Mouse (Mus musculus): Measurements from ENCODE around the gene Spopl.
"Not testable (repeated sequence)": the region's sequence is repeated elsewhere in the genome, so short reads cannot be mapped to it uniquely, and the experiment has no call there.

The Spopl gene

GRCm38 (mm10) chr2:23571302-23572156, at the start of gene Spopl:
TSS of gene Spopl (minus strand) at chr2:23572106.
- peak; percentile 86 for DNase-seq

DNA sequence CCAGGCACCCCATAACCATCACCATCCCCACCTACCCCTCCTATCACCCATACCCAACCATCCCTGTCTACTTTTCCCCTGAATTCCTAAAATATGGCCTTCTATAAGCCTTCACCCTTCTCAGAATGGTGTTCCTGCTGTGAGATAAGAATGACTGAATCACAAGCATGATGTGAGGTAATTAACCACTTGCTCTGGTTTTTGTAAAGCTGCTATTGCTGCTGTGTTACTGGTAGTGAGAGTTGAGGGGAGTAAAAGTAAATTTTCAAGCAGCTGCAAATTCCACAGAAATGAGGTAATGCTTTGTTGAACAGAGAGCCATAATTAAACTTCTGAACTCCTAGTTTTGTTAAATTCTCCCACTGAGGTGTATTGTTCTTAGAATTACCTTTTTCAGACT, 48.2 kb upstream of the Spopl start:
- no peak for DNase-seq

- DNase-seq = no peak
Observed at GRCm38 (mm10) chr2:23617989-23618388, 46.1 kb upstream of the Spopl start.

DNA sequence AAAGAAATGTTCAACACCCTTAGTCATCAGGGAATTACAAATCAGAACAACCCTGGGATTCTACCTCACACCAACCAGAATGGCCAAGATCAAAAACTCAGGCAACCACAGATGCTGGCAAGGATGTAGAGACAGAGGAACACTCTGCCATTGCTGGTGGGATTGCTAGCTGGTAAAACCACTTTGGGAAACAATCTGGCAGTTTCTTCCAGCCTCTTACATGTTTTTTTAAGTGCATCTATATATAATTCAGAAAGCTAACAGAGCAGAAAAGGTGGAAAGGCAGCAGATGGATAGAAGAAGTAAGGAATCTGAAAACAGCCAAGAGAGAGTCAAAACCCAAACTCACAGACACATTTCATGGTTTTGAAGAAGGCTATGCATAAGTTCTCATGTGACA, 33.5 kb upstream of the Spopl start:
- no peak for DNase-seq

GRCm38 (mm10) chr2:23588769-23589168, 16.9 kb upstream of the Spopl start:
- no peak for DNase-seq

- not testable (repeated sequence) for DNase-seq
Observed at GRCm38 (mm10) chr2:23572157-23572532, 239 bp upstream of the Spopl start.

DNA sequence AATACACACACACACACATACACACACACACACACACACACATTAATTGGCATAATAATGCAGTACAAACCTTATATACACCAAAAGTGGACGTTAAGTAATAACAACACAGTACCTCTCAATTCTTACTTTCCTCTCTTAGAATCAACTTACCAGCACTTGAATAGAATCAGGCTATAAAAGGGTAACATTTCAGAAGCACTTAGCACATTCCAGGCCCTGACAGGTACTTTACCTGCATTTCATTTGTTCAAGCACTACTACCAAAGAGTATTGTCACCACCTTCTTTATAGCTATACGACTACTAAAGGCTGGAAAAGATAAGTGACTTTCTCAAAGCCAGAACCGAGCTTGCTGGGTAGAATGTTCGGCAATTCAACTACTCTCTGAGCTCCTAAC, 1.3 kb downstream of the Spopl start:
- no peak for DNase-seq

DNA sequence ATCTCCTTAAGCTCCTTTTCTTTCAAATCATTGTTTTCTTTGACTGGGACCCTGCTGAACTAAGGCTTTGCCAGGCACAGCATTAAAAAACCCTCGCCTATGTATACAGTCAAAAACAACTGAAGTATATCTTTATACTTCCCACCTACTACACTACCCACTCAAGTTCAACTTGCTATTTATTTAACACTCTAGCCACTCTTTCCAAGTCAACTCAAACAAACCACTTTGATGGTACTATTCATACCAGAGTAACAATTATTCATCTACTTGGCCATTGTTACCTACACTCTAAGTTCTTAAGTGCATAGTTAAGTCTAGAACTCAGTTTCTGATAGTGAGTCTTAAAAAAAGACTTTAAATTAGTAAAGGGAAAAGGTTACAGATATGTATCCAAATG, 3.1 kb downstream of the Spopl start:
- no peak for DNase-seq

- no peak for DNase-seq
Observed at GRCm38 (mm10) chr2:23565081-23565801, 6.7 kb downstream of the Spopl start.

DNA sequence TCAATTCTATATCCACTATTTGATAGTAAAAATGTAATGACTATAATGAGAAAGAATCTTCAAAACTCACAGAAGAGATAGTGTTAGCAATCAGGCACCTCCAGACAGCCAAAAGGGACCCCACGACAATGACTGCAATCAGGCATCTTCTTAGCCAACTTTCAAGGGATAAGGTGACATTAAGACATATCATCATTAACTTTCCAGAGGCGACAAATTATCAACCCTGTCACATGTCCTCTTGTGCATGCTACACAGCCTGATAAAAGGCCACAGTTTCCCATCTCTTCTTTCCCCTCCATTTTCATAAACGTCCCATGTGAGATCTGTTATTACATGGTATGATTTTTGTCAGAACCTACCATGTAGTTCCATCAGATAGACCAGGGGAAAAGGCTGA, 9.0 kb downstream of the Spopl start:
- DNase-seq = no peak

- no peak for DNase-seq
Observed at GRCm38 (mm10) chr2:23559186-23559585, 12.7 kb downstream of the Spopl start.

- no peak for DNase-seq
Observed at GRCm38 (mm10) chr2:23551235-23551634, 20.7 kb downstream of the Spopl start.

- no peak for DNase-seq
Observed at GRCm38 (mm10) chr2:23547220-23547619, 24.7 kb downstream of the Spopl start.

GRCm38 (mm10) chr2:23539967-23540366, 31.9 kb downstream of the Spopl start:
- no peak for DNase-seq

- DNase-seq = not testable (repeated sequence)
Observed at GRCm38 (mm10) chr2:23527717-23528116, 44.2 kb downstream of the Spopl start.

GRCm38 (mm10) chr2:23505141-23505540, 66.8 kb downstream of the Spopl start:
- no peak for DNase-seq

DNA sequence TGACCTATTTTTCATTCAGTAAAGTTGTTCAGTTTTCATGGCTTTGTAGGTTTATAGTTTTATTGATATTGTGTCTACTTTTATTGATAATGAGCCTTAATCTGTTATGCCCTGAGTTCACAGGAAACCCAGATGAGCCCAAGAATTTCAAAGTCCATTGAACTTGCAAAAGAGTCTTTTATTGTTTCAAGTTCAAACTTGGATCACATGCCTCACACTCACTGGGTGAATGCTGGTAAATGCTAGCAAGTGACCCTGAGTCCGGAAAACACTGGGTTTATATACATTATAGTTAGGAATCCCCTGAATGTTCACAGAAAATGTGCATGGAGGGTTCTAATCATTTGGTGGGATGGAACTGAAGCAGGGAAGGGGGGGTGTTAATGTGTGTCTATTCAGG, 90.2 kb downstream of the Spopl start:
- DNase-seq = no peak

DNA sequence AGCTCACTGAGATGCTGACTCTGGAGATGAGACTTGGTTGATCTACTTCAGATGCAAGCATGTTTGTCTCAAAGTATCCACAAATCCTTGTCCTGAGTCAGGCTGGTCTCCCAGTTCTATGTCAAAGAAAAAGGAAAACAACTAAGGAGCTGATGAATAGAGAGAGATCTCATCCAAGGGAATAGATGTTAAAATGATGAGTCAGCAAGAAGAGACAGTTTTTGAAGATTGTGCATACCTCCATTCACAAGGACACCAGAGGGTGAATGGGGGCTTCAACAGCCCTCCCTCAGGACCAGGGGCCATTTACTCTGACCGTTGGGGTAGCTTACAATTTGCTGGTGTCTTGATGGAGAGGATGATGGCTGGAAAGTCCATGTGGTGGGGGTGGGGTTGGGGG, 104.4 kb downstream of the Spopl start:
- no peak for DNase-seq

DNA sequence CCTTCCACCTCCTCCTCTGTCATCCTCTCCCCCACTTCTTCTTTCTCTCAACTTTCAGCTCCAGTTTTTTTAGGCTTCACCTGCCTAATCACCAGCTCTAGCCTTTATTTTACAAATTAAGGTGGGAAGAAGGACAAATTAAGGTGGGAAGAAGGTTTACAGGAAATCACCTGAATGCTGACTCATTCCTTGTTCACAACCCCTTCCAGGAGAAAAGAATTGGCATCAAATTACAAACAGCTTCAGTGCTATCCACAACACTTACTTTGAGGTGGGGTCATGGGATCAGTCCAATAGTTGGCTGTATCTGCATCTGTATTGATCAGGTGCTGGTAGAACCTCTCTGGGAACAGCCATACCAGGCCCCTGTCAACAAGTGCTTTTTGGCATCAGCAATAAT, 114.5 kb downstream of the Spopl start:
- no peak for DNase-seq

All from cerebellum, adult 9-10 months (tissue).